ENCODE assay signal across 9 mouse cellular contexts in genomic region chr5:122548671-122549070, GRCm38 (mm10). TPM values are rescaled to one million over a fixed set of nuclear protein-coding genes. Genes with fewer than 3 reads are reported as not detected.
DNase-seq lines count a peak whose midpoint lies in the region; ATAC-seq and TF ChIP-seq lines count a peak whose summit lies in the region.
"Had no signal": no experiment of that assay in that cellular context is flagged by ENCODE, and none has a peak within 500 bp of the region (broad histone marks: within the 10 kb centered on the region; RNA-seq: fewer than 3 reads in every experiment).

No protein-coding gene starts in this region.

- no peak overlapping the region for H3K9ac ChIP-seq in heart, embryonic 15.5 days
- no peak overlapping the region for H3K9ac ChIP-seq in liver, embryonic 15.5 days
- H3K9ac ChIP-seq: neural tube, embryonic 12.5 days had no signal

- H3K36me3 ChIP-seq in heart, embryonic 15.5 days, result no peaks in the 10 kb centered on the region
- no peaks in the 10 kb centered on the region for H3K36me3 ChIP-seq in liver, embryonic 15.5 days (replicated peaks)
- H3K36me3 ChIP-seq in thymus, adult 2 months (ENCODE audit: control insufficient read depth, insufficient read depth, low read length), result no peaks in the 10 kb centered on the region

- no peak for DNase-seq in left cerebral cortex, adult 2 months (ENCODE audit: extremely low spot score in 1 of 2, low spot score in 2 of 2)
- DNase-seq in left cerebral cortex, adult 11 months (ENCODE audit: low spot score), result no peak
- DNase-seq in thymus, adult 2 months, result peak; percentile 9
- no peak for DNase-seq in urinary bladder, postnatal 4 days (ENCODE audit: low spot score in 2 of 2)
- no peak for DNase-seq in right cerebral cortex, adult 2 months (ENCODE audit: low spot score in 2 of 2)
- DNase-seq in ovary, postnatal 14 days (ENCODE audit: low spot score), result no peak

- 47% methylated on average over 6 of the region's 6 CpGs for WGBS in heart, embryonic 15.5 days
- WGBS in liver, embryonic 15.5 days (ENCODE audit: insufficient replicate concordance), result 46% methylated on average over 6 of the region's 6 CpGs
- 70% methylated on average over 6 of the region's 6 CpGs for WGBS in thymus, adult 2 months

- TF ChIP-seq POLR2A in thymus, adult 2 months (IDR thresholded peaks at IDR 0.05; ENCODE audit: control insufficient read depth, extremely low read depth, insufficient read depth, low read length, poor library complexity), result no peak

- peaks cover 34% of the 10 kb centered on the region for H3K4me1 ChIP-seq in heart, embryonic 15.5 days (replicated peaks)
- peaks cover 8% of the 10 kb centered on the region for H3K4me1 ChIP-seq in liver, embryonic 15.5 days (replicated peaks)
- H3K4me1 ChIP-seq in thymus, adult 2 months (replicated peaks; ENCODE audit: control insufficient read depth, insufficient read depth, low read length), result peaks cover 7% of the 10 kb centered on the region
- H3K4me1 ChIP-seq: neural tube, embryonic 12.5 days had no signal

- H3K27ac ChIP-seq in left cerebral cortex, adult 2 months, result peak overlapping the region; percentile 76
- peak overlapping the region; percentile 73 for H3K27ac ChIP-seq in heart, embryonic 15.5 days
- no peak overlapping the region for H3K27ac ChIP-seq in liver, embryonic 15.5 days (replicated peaks)
- peak overlapping the region; percentile 61; the same call in 1 of the 2 replicates for H3K27ac ChIP-seq in thymus, adult 2 months (ENCODE audit: control insufficient read depth, insufficient read depth, low read length)
- H3K27ac ChIP-seq: neural tube, embryonic 12.5 days had no signal

- H3K27me3 ChIP-seq in heart, embryonic 15.5 days, result no peaks in the 10 kb centered on the region
- no peaks in the 10 kb centered on the region for H3K27me3 ChIP-seq in liver, embryonic 15.5 days
- H3K27me3 ChIP-seq in thymus, adult 2 months (ENCODE audit: control insufficient read depth, insufficient read depth, low read length), result no peaks in the 10 kb centered on the region
- H3K27me3 ChIP-seq: neural tube, embryonic 12.5 days had no signal

- H3K9me3 ChIP-seq in heart, embryonic 15.5 days (replicated peaks), result no peaks in the 10 kb centered on the region
- H3K9me3 ChIP-seq in liver, embryonic 15.5 days (replicated peaks), result no peaks in the 10 kb centered on the region
- H3K9me3 ChIP-seq: neural tube, embryonic 12.5 days had no signal

- ATAC-seq in heart, embryonic 15.5 days (replicated peaks; ENCODE audit: insufficient number of reproducible peaks, insufficient read depth, low FRiP score, low read depth), result no peak
- peak; percentile 40; the same call in 1 of the 2 replicates for ATAC-seq in liver, embryonic 15.5 days (ENCODE audit: insufficient read depth)

- TF ChIP-seq CTCF in left cerebral cortex, adult 2 months (IDR thresholded peaks at IDR 0.05), result no peak
- TF ChIP-seq CTCF in thymus, adult 2 months (IDR thresholded peaks at IDR 0.05; ENCODE audit: borderline replicate concordance, control insufficient read depth, extremely low read depth, insufficient read depth, low read length, poor library complexity), result no peak

- no peak overlapping the region for H3K4me3 ChIP-seq in left cerebral cortex, adult 2 months
- no peak overlapping the region for H3K4me3 ChIP-seq in heart, embryonic 15.5 days
- no peak overlapping the region for H3K4me3 ChIP-seq in liver, embryonic 15.5 days (replicated peaks)
- H3K4me3 ChIP-seq in thymus, adult 2 months (ENCODE audit: control insufficient read depth, insufficient read depth, low read length), result no peak overlapping the region
- H3K4me3 ChIP-seq: neural tube, embryonic 12.5 days had no signal

- intact Hi-C loops in left cerebral cortex, adult 2 months (cut with DNase I), result loop anchor here (5.0 kb wide), 1 partner anchor 64 kb away; the partner anchor contains the start of gene Ift81

- H3K4me2 ChIP-seq in heart, embryonic 15.5 days, result no peak overlapping the region
- no peak overlapping the region for H3K4me2 ChIP-seq in liver, embryonic 15.5 days
- H3K4me2 ChIP-seq: neural tube, embryonic 12.5 days had no signal

RNA-seq across cellular contexts. Expression of gene Atp2a2, which starts 46.6 kb away (rescaled TPM):
- total RNA-seq in left cerebral cortex, adult 2 months (2021), result 100 to 1,000 TPM; 670 to 735 TPM
- polyA plus RNA-seq in heart, embryonic 15.5 days (2015; fragmentation: Nextera tagmentation; extraction: Ambion mirVana), result 288 and 291 TPM in 2 replicates
- 13.2 and 14.5 TPM in 2 replicates for polyA plus RNA-seq in liver, embryonic 15.5 days (2015; fragmentation: Nextera tagmentation; extraction: Ambion mirVana)
- polyA plus RNA-seq in thymus, adult 2 months (2012; rRNA removed), result 84.7 and 175 TPM in 2 replicates
